Mouse (Mus musculus) midbrain, embryonic 14.5 days (tissue): ENCODE data around the gene Dcaf12. TPM values are rescaled to one million over a fixed set of nuclear protein-coding genes. Genes with fewer than 3 reads are reported as not detected.

ENCODE experiments used
- polyA plus RNA-seq: library from polyadenylated mRNA; unstranded; fragments of >200 nt; fragmentation: Nextera tagmentation; extraction: Ambion mirVana; gene quantifications from 2 replicates; pipeline ENCODE4 v1.2.1, GENCODE M21; 2014

Dcaf12 gene
- polyA plus RNA-seq, 1 experiment from 2014 or later, result 66.6 TPM

Other genes starting within 250 kb of the Dcaf12 start
- 0.22 TPM in 1 of 2 replicates, not detected in the other for gene Aqp3, start 216.7 kb downstream of the Dcaf12 start, polyA plus RNA-seq
- gene Nol6, start 190.4 kb downstream of the Dcaf12 start, polyA plus RNA-seq, result 35.7 and 38.1 TPM in 2 replicates
- 75.7 and 80.7 TPM in 2 replicates for gene Ube2r2, start 179.1 kb downstream of the Dcaf12 start, polyA plus RNA-seq
- gene Ubap2, start 39.7 kb downstream of the Dcaf12 start, polyA plus RNA-seq, result 41.9 and 56.2 TPM in 2 replicates
- 58.4 and 77.2 TPM in 2 replicates for gene Ubap1, start 34.1 kb upstream of the Dcaf12 start, polyA plus RNA-seq
- 3.3 and 3.7 TPM in 2 replicates for gene Kif24, start 150.0 kb upstream of the Dcaf12 start, polyA plus RNA-seq
- gene Nudt2, start 150.3 kb upstream of the Dcaf12 start, polyA plus RNA-seq, result 68.4 and 79.9 TPM in 2 replicates
- gene AI464131, start 188.2 kb upstream of the Dcaf12 start, polyA plus RNA-seq, result 7.2 and 8.0 TPM in 2 replicates
- 12.9 and 13.2 TPM in 2 replicates for gene 1110017D15Rik, start 202.4 kb upstream of the Dcaf12 start, polyA plus RNA-seq